Mouse (Mus musculus): ENCODE data around the gene Htr1a. TPM values are rescaled to one million over a fixed set of nuclear protein-coding genes. Genes with fewer than 3 reads are reported as not detected.

The Htr1a gene
- total RNA-seq (2021), result not detected

DNA sequence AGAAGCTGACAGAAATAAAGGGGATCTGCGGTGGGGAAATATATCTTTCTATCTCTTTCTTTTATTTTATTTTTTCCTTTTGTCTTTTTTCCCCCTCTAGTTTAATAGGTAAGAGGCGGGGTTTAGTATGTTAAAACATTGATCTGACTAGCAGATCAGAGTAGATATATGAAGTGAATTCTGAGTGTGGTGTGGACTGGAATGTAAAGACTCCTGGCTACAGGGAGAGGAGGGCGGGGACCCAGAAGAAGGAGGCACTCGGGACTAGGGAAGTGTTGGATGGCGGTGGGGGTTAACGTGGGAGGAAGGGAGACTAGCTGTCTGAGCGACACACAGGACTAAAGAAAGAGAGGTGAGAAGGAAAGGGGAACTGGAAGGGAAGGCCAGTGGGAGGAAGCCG, at the start of gene Htr1a:
TSS of gene Htr1a (plus strand) at position 301 of the 400 bp plus-strand sequence.
- DNase-seq, result no peak
- intact Hi-C loops (cut with DNase I), result loop anchor here (2.0 to 10.0 kb wide), 2 partner anchors 1271 to 1475 kb away; no protein-coding TSS in a partner anchor

- DNase-seq, result no peak
- intact Hi-C loops (cut with DNase I), result no loop called here
Observed at GRCm38 (mm10) chr13:105411535-105412326, 31.7 kb upstream of the Htr1a start.

- no peak for DNase-seq
- intact Hi-C loops (cut with DNase I), result no loop called here
Observed at GRCm38 (mm10) chr13:105412327-105412722, 31.1 kb upstream of the Htr1a start.

DNA sequence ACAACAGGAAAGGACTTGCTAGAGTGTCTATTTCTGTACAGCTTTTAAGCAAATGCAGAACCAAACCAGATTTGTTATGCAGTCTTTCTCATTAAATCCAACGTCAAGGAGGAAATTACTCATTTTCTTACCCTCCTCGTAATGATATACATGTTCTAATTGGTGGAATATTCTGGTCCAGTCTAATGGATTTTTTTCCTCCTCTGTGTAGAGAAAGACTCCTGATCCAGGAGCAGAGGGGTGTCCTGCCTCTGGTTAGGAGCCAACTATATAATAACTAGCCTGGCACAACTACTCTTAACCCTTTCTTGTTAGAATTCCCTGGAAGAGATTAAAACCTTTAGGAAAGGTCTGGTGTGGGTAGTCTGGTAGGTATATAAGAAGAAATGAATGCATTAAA, 10.3 kb upstream of the Htr1a start:
- intact Hi-C loops (cut with DNase I), result no loop called here
- DNase-seq, result no peak

DNA sequence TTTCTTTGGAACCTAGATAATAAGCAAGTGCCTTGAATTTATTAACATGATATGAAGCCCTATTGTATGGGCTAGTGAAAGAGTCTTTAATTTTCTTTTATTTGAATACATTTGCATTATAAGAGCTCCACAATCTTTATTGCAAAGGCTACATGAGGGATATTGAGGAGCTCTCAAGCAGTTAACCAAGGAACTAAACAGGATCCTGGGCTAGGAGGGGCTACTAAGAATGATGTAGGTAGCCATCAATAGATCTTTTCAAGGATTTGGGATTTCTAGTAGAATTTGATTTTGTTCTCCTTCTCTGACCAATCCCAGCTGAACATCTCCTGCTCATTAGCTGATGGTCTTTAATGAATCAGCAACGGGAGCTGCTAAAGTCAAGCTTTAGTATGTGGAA, 9.8 kb upstream of the Htr1a start:
- DNase-seq, result no peak
- intact Hi-C loops (cut with DNase I), result no loop called here

DNA sequence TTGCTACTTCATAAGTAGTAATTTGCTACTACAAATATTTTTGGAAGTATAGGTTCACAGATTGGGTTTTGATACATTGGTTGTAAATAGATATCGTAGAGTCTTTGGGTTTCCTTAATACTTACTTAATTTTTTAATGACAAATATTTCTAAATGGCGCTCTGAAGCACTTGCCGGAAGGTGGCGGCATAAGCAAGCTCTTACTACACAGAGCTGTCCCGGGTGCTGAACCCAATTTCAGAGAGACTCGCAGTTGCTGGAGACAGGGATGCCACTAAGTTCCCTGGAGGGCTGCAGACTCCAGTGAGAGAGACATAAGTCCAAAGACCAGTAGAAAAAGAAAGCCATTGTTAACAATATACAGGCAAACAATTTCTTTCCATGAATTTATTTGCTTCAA, 863 bp upstream of the Htr1a start:
- intact Hi-C loops (cut with DNase I), result loop anchor here (2.0 to 10.0 kb wide), 2 partner anchors 1272 to 1476 kb away; no protein-coding TSS in a partner anchor
- peak in 1 of 2 experiments; percentile 24 for DNase-seq

DNA sequence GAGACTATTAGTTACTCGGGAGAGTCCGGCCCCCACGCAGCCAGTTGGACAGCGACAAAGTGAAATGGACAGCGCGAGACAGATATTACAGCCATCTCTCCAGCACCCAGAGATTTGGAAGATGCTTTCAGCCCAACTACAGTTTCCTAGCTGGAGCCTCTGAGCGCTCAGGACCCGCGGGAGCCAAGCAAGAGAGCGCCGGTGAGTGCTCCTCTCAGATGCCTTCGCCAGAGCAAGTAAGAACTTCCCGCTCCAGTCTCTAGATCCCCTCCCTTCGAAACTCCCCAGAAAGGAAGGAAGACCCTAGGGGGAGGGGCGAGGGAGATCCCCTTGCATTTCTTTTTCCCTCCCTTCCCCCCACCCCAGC, 415 bp downstream of the Htr1a start:
- DNase-seq, result no peak
- intact Hi-C loops (cut with DNase I), result loop anchor here (2.0 to 10.0 kb wide), 2 partner anchors 1271 to 1475 kb away; no protein-coding TSS in a partner anchor

GRCm38 (mm10) chr13:105444238-105444894, 927 bp downstream of the Htr1a start:
- no peak for DNase-seq
- intact Hi-C loops (cut with DNase I), result loop anchor here (10.0 kb wide), 1 partner anchor 1270 kb away; no protein-coding TSS in a partner anchor

- intact Hi-C loops (cut with DNase I), result loop anchor here (10.0 kb wide), 1 partner anchor 1270 kb away; no protein-coding TSS in a partner anchor
- no peak for DNase-seq
Observed at GRCm38 (mm10) chr13:105444895-105445281, 1.4 kb downstream of the Htr1a start.

DNA sequence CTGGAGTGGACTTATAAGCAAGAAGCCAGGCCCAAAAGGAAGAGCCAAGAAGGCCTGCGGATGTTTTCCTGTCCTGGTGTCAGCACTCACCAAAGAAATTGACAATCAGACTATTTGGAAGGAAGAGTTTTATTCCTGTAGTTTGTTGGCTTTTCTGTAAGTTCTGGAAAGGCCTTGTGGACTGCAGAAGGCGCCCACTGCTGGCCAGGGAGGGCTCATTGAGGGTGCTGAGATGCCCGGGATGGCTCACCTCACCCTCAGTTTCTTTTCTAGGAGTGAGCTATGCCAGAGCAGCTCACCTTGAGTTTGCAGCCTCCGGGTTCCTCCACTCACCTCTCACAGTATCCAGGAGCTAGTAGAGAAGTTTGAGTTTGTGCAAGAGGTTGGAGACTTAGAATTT, 2.8 kb downstream of the Htr1a start:
- no peak for DNase-seq
- intact Hi-C loops (cut with DNase I), result loop anchor here (10.0 kb wide), 1 partner anchor 1269 kb away; no protein-coding TSS in a partner anchor

GRCm38 (mm10) chr13:105447695-105448094, 4.3 kb downstream of the Htr1a start:
- intact Hi-C loops (cut with DNase I), result loop anchor here (10.0 kb wide), 1 partner anchor 1267 kb away; no protein-coding TSS in a partner anchor
- no peak for DNase-seq

DNA sequence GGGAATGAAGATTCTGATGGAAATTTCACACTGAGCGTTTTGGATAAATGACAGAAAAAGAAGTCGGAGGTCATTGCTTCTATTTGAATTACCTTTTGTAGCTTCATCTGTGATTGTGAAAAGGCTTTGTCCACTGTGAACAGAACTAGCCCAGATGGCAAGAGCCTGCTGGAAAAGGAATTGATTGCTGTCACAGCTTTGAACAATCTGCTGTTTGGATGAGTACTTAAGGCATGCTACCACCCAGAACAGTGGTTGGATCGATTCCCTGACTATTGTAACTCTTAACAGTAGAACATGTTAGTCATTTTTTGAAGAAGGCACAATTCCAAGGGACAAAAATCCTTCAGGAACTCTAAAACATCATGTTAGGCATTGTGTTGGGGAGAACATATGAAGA, 8.1 kb downstream of the Htr1a start:
- intact Hi-C loops (cut with DNase I), result no loop called here
- DNase-seq, result no peak

Other genes with a start within 250 kb of the Htr1a start
- under 1 TPM; 0.50 to 0.81 TPM for gene Rnf180, start 148.8 kb upstream of the Htr1a start, total RNA-seq (2021)